Mouse (Mus musculus) heart, adult 2 months (tissue): ENCODE data around the gene Lpin2.

Experiments
- CTCF ChIP-seq: fragments of 200-600 bp; IDR thresholded peaks from 2 replicates; pipeline ENCODE4 v1.8.1; 2022; ENCODE audit warnings: antibody characterized with exemption, mild to moderate bottlenecking, moderate library complexity
- POLR2A ChIP-seq: fragments of 200-500 bp; IDR thresholded peaks from 2 replicates; pipeline ENCODE4 v1.6.1; 2011; ENCODE audit warnings: mild to moderate bottlenecking, low read depth, low read length, control low read depth; ENCODE audit not compliant: insufficient read depth

- TF ChIP-seq POLR2A (no peak), CTCF (no peak)
Measured at GRCm38 (mm10) chr17:71193485-71193884, 11.1 kb downstream of the Lpin2 start.
